Mouse (Mus musculus): ENCODE data around the gene Chga. TPM values are rescaled to one million over a fixed set of nuclear protein-coding genes. Genes with fewer than 3 reads are reported as not detected.

The Chga gene
- total and polyA plus RNA-seq, 2 experiments from 2014 or later, result 168 to 257 TPM

GRCm38 (mm10) chr12:102596410-102596809 is 41.6 kb downstream of the Chga start:
- no peak for DNase-seq (ENCODE audit: low spot score)
- no peaks in the 10 kb centered on the region for H3K36me3 ChIP-seq (ENCODE audit: insufficient read depth, low read length)
- 78% methylated on average over 7 of the region's 7 CpGs for WGBS
- peak; percentile 40 for TF ChIP-seq CTCF (IDR thresholded peaks at IDR 0.05)
- no peaks in the 10 kb centered on the region for H3K27me3 ChIP-seq (ENCODE audit: insufficient read depth, low read length)
- H3K27ac ChIP-seq (ENCODE audit: low read depth, low read length), result no peak overlapping the region
- H3K4me3 ChIP-seq (ENCODE audit: low read depth, low read length), result no peak overlapping the region
- no peak overlapping the region for H3K9ac ChIP-seq (replicated peaks; ENCODE audit: low read length, poor library complexity, severe bottlenecking)
- no peaks in the 10 kb centered on the region for H3K9me3 ChIP-seq (ENCODE audit: low read length)
- H3K4me2 ChIP-seq (ENCODE audit: low read depth, low read length, poor library complexity, severe bottlenecking), result no peak overlapping the region
- no peaks in the 10 kb centered on the region for H3K4me1 ChIP-seq (ENCODE audit: insufficient read depth, low read length)
- ATAC-seq (ENCODE audit: low FRiP score), result no peak

- Histone ChIP-seq H3K27me3 (ENCODE audit: insufficient read depth, low read length) (no peaks in the 10 kb centered on the region), H3K4me2 (ENCODE audit: low read depth, low read length, poor library complexity, severe bottlenecking) (no peak overlapping the region), H3K27ac (ENCODE audit: low read depth, low read length) (no peak overlapping the region), H3K36me3 (ENCODE audit: insufficient read depth, low read length) (no peaks in the 10 kb centered on the region), H3K9ac (replicated peaks; ENCODE audit: low read length, poor library complexity, severe bottlenecking) (no peak overlapping the region), H3K4me3 (ENCODE audit: low read depth, low read length) (no peak overlapping the region), H3K9me3 (ENCODE audit: low read length) (no peaks in the 10 kb centered on the region), H3K4me1 (ENCODE audit: insufficient read depth, low read length) (0 out of 2 replicates have a peak, but pooled peaks cover 7% of the 10 kb centered on the region)
- TF ChIP-seq CTCF (IDR thresholded peaks at IDR 0.05), result no peak
- WGBS, result 73% methylated on average over 4 of the region's 4 CpGs
- DNase-seq (ENCODE audit: low spot score), result no peak
- ATAC-seq (ENCODE audit: low FRiP score), result no peak
Measured at GRCm38 (mm10) chr12:102597466-102597865, 42.7 kb downstream of the Chga start.

- H3K27me3 ChIP-seq (ENCODE audit: insufficient read depth, low read length), result no peaks in the 10 kb centered on the region
- no peak overlapping the region for H3K4me3 ChIP-seq (ENCODE audit: low read depth, low read length)
- no peaks in the 10 kb centered on the region for H3K36me3 ChIP-seq (ENCODE audit: insufficient read depth, low read length)
- H3K4me2 ChIP-seq (ENCODE audit: low read depth, low read length, poor library complexity, severe bottlenecking), result no peak overlapping the region
- no peak overlapping the region for H3K9ac ChIP-seq (replicated peaks; ENCODE audit: low read length, poor library complexity, severe bottlenecking)
- DNase-seq (ENCODE audit: low spot score), result no peak
- 97% methylated on average over 3 of the region's 3 CpGs for WGBS
- no peak for ATAC-seq (ENCODE audit: low FRiP score)
- no peaks in the 10 kb centered on the region for H3K9me3 ChIP-seq (ENCODE audit: low read length)
- 0 out of 2 replicates have a peak, but pooled peaks cover 7% of the 10 kb centered on the region for H3K4me1 ChIP-seq (ENCODE audit: insufficient read depth, low read length)
- peak; percentile 43 for TF ChIP-seq CTCF (IDR thresholded peaks at IDR 0.05)
- H3K27ac ChIP-seq (ENCODE audit: low read depth, low read length), result no peak overlapping the region
Measured at GRCm38 (mm10) chr12:102598535-102598934, 43.8 kb downstream of the Chga start.

GRCm38 (mm10) chr12:102599801-102600200 is 45.0 kb downstream of the Chga start:
- no peaks in the 10 kb centered on the region for H3K27me3 ChIP-seq (ENCODE audit: insufficient read depth, low read length)
- H3K27ac ChIP-seq (ENCODE audit: low read depth, low read length), result no peak overlapping the region
- 71% methylated on average over 7 of the region's 7 CpGs for WGBS
- TF ChIP-seq CTCF (IDR thresholded peaks at IDR 0.05), result no peak
- no peak overlapping the region for H3K9ac ChIP-seq (replicated peaks; ENCODE audit: low read length, poor library complexity, severe bottlenecking)
- no peak overlapping the region for H3K4me2 ChIP-seq (ENCODE audit: low read depth, low read length, poor library complexity, severe bottlenecking)
- no peak overlapping the region for H3K4me3 ChIP-seq (ENCODE audit: low read depth, low read length)
- no peak for ATAC-seq (ENCODE audit: low FRiP score)
- no peaks in the 10 kb centered on the region for H3K9me3 ChIP-seq (ENCODE audit: low read length)
- H3K4me1 ChIP-seq (ENCODE audit: insufficient read depth, low read length), result 0 out of 2 replicates have a peak, but pooled peaks cover 7% of the 10 kb centered on the region
- peaks cover 3% of the 10 kb centered on the region; the same call in 1 of the 2 replicates for H3K36me3 ChIP-seq (ENCODE audit: insufficient read depth, low read length)
- DNase-seq (ENCODE audit: low spot score), result no peak

GRCm38 (mm10) chr12:102600345-102600744 is 45.6 kb downstream of the Chga start:
- no peaks in the 10 kb centered on the region for H3K9me3 ChIP-seq (ENCODE audit: low read length)
- ATAC-seq (ENCODE audit: low FRiP score) (no peak), DNase-seq (ENCODE audit: low spot score) (no peak)
- no peak overlapping the region for H3K4me2 ChIP-seq (ENCODE audit: low read depth, low read length, poor library complexity, severe bottlenecking)
- H3K9ac ChIP-seq (replicated peaks; ENCODE audit: low read length, poor library complexity, severe bottlenecking), result no peak overlapping the region
- no peak for TF ChIP-seq CTCF (IDR thresholded peaks at IDR 0.05)
- WGBS, result 73% methylated on average over 6 of the region's 6 CpGs
- no peaks in the 10 kb centered on the region for H3K27me3 ChIP-seq (ENCODE audit: insufficient read depth, low read length)
- 0 out of 2 replicates have a peak, but pooled peaks cover 7% of the 10 kb centered on the region for H3K4me1 ChIP-seq (ENCODE audit: insufficient read depth, low read length)
- no peak overlapping the region for H3K4me3 ChIP-seq (ENCODE audit: low read depth, low read length)
- H3K27ac ChIP-seq (ENCODE audit: low read depth, low read length), result no peak overlapping the region
- peaks cover 3% of the 10 kb centered on the region; the same call in 1 of the 2 replicates for H3K36me3 ChIP-seq (ENCODE audit: insufficient read depth, low read length)

- Histone ChIP-seq H3K9me3 (ENCODE audit: low read length) (no peaks in the 10 kb centered on the region), H3K4me2 (ENCODE audit: low read depth, low read length, poor library complexity, severe bottlenecking) (no peak overlapping the region), H3K27ac (ENCODE audit: low read depth, low read length) (no peak overlapping the region), H3K36me3 (ENCODE audit: insufficient read depth, low read length) (peaks cover 3% of the 10 kb centered on the region; the same call in 1 of the 2 replicates), H3K27me3 (ENCODE audit: insufficient read depth, low read length) (no peaks in the 10 kb centered on the region), H3K9ac (replicated peaks; ENCODE audit: low read length, poor library complexity, severe bottlenecking) (0 out of 2 replicates have a peak overlapping the region, but pooled peaks have one; percentile 8), H3K4me1 (ENCODE audit: insufficient read depth, low read length) (0 out of 2 replicates have a peak, but pooled peaks cover 7% of the 10 kb centered on the region), H3K4me3 (ENCODE audit: low read depth, low read length) (no peak overlapping the region)
- no peak for TF ChIP-seq CTCF (IDR thresholded peaks at IDR 0.05)
- ATAC-seq (ENCODE audit: low FRiP score) (no peak), DNase-seq (ENCODE audit: low spot score) (no peak)
- WGBS, result 34% methylated on average over 8 of the region's 8 CpGs
Measured at GRCm38 (mm10) chr12:102601847-102602246, 47.1 kb downstream of the Chga start.
